Mouse (Mus musculus): Measurements from ENCODE around the gene Hc. TPM values are rescaled to one million over a fixed set of nuclear protein-coding genes. Genes with fewer than 3 reads are reported as not detected.

Gene Hc
- polyA plus RNA-seq, 1 experiment from 2014 or later: 16.0 TPM

- 27% methylated on average over 9 of the region's 9 CpGs for WGBS (ENCODE audit: insufficient replicate concordance)
- Histone ChIP-seq H3K36me3 (no peaks in the 10 kb centered on the region), H3K9ac (no peak overlapping the region), H3K27me3 (replicated peaks) (no peaks in the 10 kb centered on the region; the same call in 1 of the 2 replicates), H3K9me3 (replicated peaks) (no peaks in the 10 kb centered on the region), H3K4me3 (no peak overlapping the region), H3K27ac (no peak overlapping the region), H3K4me2 (no peak overlapping the region), H3K4me1 (peaks cover 7% of the 10 kb centered on the region)
- no peak for ATAC-seq
These were observed 91.0 kb downstream of the Hc start for GRCm38 (mm10) chr2:34970092-34970750.

GRCm38 (mm10) chr2:34969166-34969565, 92.1 kb downstream of the Hc start:
- H3K4me2 ChIP-seq: no peak overlapping the region
- no peaks in the 10 kb centered on the region; the same call in 1 of the 2 replicates for H3K27me3 ChIP-seq (replicated peaks)
- H3K4me3 ChIP-seq: no peak overlapping the region
- ATAC-seq: no peak
- WGBS (ENCODE audit: insufficient replicate concordance): 78% methylated on average over 7 of the region's 7 CpGs
- H3K9ac ChIP-seq: no peak overlapping the region
- peaks cover 13% of the 10 kb centered on the region for H3K4me1 ChIP-seq
- no peak overlapping the region for H3K27ac ChIP-seq
- H3K9me3 ChIP-seq (replicated peaks): no peaks in the 10 kb centered on the region
- no peaks in the 10 kb centered on the region for H3K36me3 ChIP-seq

- H3K4me2 ChIP-seq: no peak overlapping the region
- peaks cover 10% of the 10 kb centered on the region for H3K27me3 ChIP-seq (replicated peaks)
- WGBS (ENCODE audit: insufficient replicate concordance): 74% methylated on average over 8 of the region's 8 CpGs
- no peak for ATAC-seq
- H3K4me3 ChIP-seq: no peak overlapping the region
- H3K9me3 ChIP-seq (replicated peaks): no peaks in the 10 kb centered on the region
- H3K36me3 ChIP-seq: no peaks in the 10 kb centered on the region
- no peak overlapping the region for H3K9ac ChIP-seq
- peaks cover 24% of the 10 kb centered on the region for H3K4me1 ChIP-seq
- no peak overlapping the region for H3K27ac ChIP-seq
These were observed 94.8 kb downstream of the Hc start for GRCm38 (mm10) chr2:34966243-34966934.

GRCm38 (mm10) chr2:34965806-34966205, 95.4 kb downstream of the Hc start:
- no peak overlapping the region for H3K4me3 ChIP-seq
- H3K4me2 ChIP-seq: no peak overlapping the region; the same call in 1 of the 2 replicates
- ATAC-seq: no peak
- no peak overlapping the region for H3K9ac ChIP-seq
- 76% methylated on average over 8 of the region's 8 CpGs for WGBS (ENCODE audit: insufficient replicate concordance)
- no peak overlapping the region for H3K27ac ChIP-seq
- no peaks in the 10 kb centered on the region for H3K36me3 ChIP-seq
- H3K9me3 ChIP-seq (replicated peaks): no peaks in the 10 kb centered on the region
- H3K27me3 ChIP-seq (replicated peaks): peaks cover 15% of the 10 kb centered on the region
- peaks cover 29% of the 10 kb centered on the region for H3K4me1 ChIP-seq

GRCm38 (mm10) chr2:34965293-34965692, 95.9 kb downstream of the Hc start:
- peak overlapping the region; percentile 42 for H3K4me2 ChIP-seq
- H3K27ac ChIP-seq: no peak overlapping the region
- WGBS (ENCODE audit: insufficient replicate concordance): 25% methylated on average over 9 of the region's 9 CpGs
- H3K9ac ChIP-seq: no peak overlapping the region
- peaks cover 29% of the 10 kb centered on the region for H3K4me1 ChIP-seq
- peaks cover 20% of the 10 kb centered on the region for H3K27me3 ChIP-seq (replicated peaks)
- no peaks in the 10 kb centered on the region for H3K9me3 ChIP-seq (replicated peaks)
- H3K36me3 ChIP-seq: no peaks in the 10 kb centered on the region
- H3K4me3 ChIP-seq: 0 out of 2 replicates have a peak overlapping the region, but pooled peaks have one; percentile 4
- 0 out of 2 replicates have a peak, but pooled peaks have one; percentile 27 for ATAC-seq

GRCm38 (mm10) chr2:34964651-34965050, 96.6 kb downstream of the Hc start:
- no peak overlapping the region for H3K4me3 ChIP-seq
- no peak for ATAC-seq
- H3K9ac ChIP-seq: no peak overlapping the region
- 75% methylated on average over 9 of the region's 9 CpGs for WGBS (ENCODE audit: insufficient replicate concordance)
- H3K27ac ChIP-seq: no peak overlapping the region
- peaks cover 29% of the 10 kb centered on the region for H3K4me1 ChIP-seq
- H3K27me3 ChIP-seq (replicated peaks): peaks cover 23% of the 10 kb centered on the region
- no peaks in the 10 kb centered on the region for H3K9me3 ChIP-seq (replicated peaks)
- no peaks in the 10 kb centered on the region for H3K36me3 ChIP-seq
- H3K4me2 ChIP-seq: no peak overlapping the region

- no peak for ATAC-seq
- Histone ChIP-seq H3K4me2 (no peak overlapping the region), H3K9me3 (replicated peaks) (no peaks in the 10 kb centered on the region), H3K4me3 (no peak overlapping the region), H3K27me3 (replicated peaks) (peaks cover 23% of the 10 kb centered on the region), H3K36me3 (no peaks in the 10 kb centered on the region), H3K27ac (no peak overlapping the region), H3K9ac (no peak overlapping the region), H3K4me1 (peaks cover 29% of the 10 kb centered on the region)
- 79% methylated on average over 6 of the region's 6 CpGs for WGBS (ENCODE audit: insufficient replicate concordance)
These were observed 97.0 kb downstream of the Hc start for GRCm38 (mm10) chr2:34964230-34964629.

GRCm38 (mm10) chr2:34963371-34963956, 97.8 kb downstream of the Hc start:
- Histone ChIP-seq H3K27ac (no peak overlapping the region), H3K4me2 (no peak overlapping the region), H3K27me3 (replicated peaks) (peaks cover 23% of the 10 kb centered on the region), H3K4me1 (peaks cover 29% of the 10 kb centered on the region), H3K4me3 (no peak overlapping the region), H3K9ac (no peak overlapping the region), H3K9me3 (replicated peaks) (no peaks in the 10 kb centered on the region), H3K36me3 (no peaks in the 10 kb centered on the region)
- 59% methylated on average over 13 of the region's 13 CpGs for WGBS (ENCODE audit: insufficient replicate concordance)
- no peak for ATAC-seq

- no peak overlapping the region for H3K4me2 ChIP-seq
- no peak overlapping the region for H3K4me3 ChIP-seq
- ATAC-seq: no peak
- H3K4me1 ChIP-seq: peaks cover 29% of the 10 kb centered on the region
- no peak overlapping the region for H3K27ac ChIP-seq
- H3K36me3 ChIP-seq: no peaks in the 10 kb centered on the region
- no peaks in the 10 kb centered on the region for H3K9me3 ChIP-seq (replicated peaks)
- 73% methylated on average over 9 of the region's 9 CpGs for WGBS (ENCODE audit: insufficient replicate concordance)
- no peak overlapping the region for H3K9ac ChIP-seq
- H3K27me3 ChIP-seq (replicated peaks): peaks cover 23% of the 10 kb centered on the region
These were observed 98.3 kb downstream of the Hc start for GRCm38 (mm10) chr2:34962893-34963292.

GRCm38 (mm10) chr2:34962211-34962610, 99.0 kb downstream of the Hc start:
- peaks cover 23% of the 10 kb centered on the region for H3K27me3 ChIP-seq (replicated peaks)
- H3K36me3 ChIP-seq: no peaks in the 10 kb centered on the region
- no peak overlapping the region for H3K27ac ChIP-seq
- ATAC-seq: no peak
- H3K9ac ChIP-seq: no peak overlapping the region
- no peak overlapping the region for H3K4me2 ChIP-seq
- H3K9me3 ChIP-seq (replicated peaks): no peaks in the 10 kb centered on the region
- H3K4me3 ChIP-seq: no peak overlapping the region
- H3K4me1 ChIP-seq: peaks cover 29% of the 10 kb centered on the region
- 52% methylated on average over 2 of the region's 2 CpGs for WGBS (ENCODE audit: insufficient replicate concordance)

- ATAC-seq: no peak
- Histone ChIP-seq H3K9me3 (replicated peaks) (no peaks in the 10 kb centered on the region), H3K4me3 (peak within 1 kb of the TSS; percentile 25), H3K36me3 (no peaks in the 10 kb centered on the region), H3K4me2 (peak within 1 kb of the TSS; percentile 56), H3K9ac (no peak within 1 kb of the TSS), H3K27me3 (replicated peaks) (peaks cover 23% of the 10 kb centered on the region), H3K27ac (no peak within 1 kb of the TSS), H3K4me1 (peaks cover 29% of the 10 kb centered on the region)
- 9% methylated on average over 20 of the region's 20 CpGs for WGBS (ENCODE audit: insufficient replicate concordance)
These were observed 99.7 kb downstream of the Hc start, which contains the start of gene Traf1 for GRCm38 (mm10) chr2:34961481-34962036. Gene Traf1 (minus strand): TSS chr2:34961772.

GRCm38 (mm10) chr2:34960966-34961365, 100.3 kb downstream of the Hc start:
- ATAC-seq: no peak
- Histone ChIP-seq H3K9me3 (replicated peaks) (no peaks in the 10 kb centered on the region), H3K9ac (no peak overlapping the region), H3K27ac (no peak overlapping the region), H3K36me3 (no peaks in the 10 kb centered on the region), H3K27me3 (replicated peaks) (peaks cover 23% of the 10 kb centered on the region), H3K4me3 (peak overlapping the region; percentile 25), H3K4me1 (peaks cover 29% of the 10 kb centered on the region), H3K4me2 (peak overlapping the region; percentile 56)
- WGBS (ENCODE audit: insufficient replicate concordance): 58% methylated on average over 6 of the region's 6 CpGs

All from liver, embryonic 12.5 days (tissue).